Mouse (Mus musculus): ENCODE results near the gene Gm6337. TPM values are rescaled to one million over a fixed set of nuclear protein-coding genes. Genes with fewer than 3 reads are reported as not detected.
A peak's percentile ranks its signal among the peaks of the same experiment; 100 is the strongest.
"Not testable (repeated sequence)": the region's sequence is repeated elsewhere in the genome, so short reads cannot be mapped to it uniquely, and the experiment has no call there.

Gene Gm6337
- not detected for polyA plus RNA-seq (2021)

- in situ Hi-C loops (cut with MboI; ENCODE audit: low pct_unique_long_range_greater_than_20kb); ATAC-seq; DNase-seq (ENCODE audit: low read depth, low spot score); CTCF ChIA-PET; H3K27me3 ChIP-seq; POLR2A ChIA-PET: not testable (repeated sequence)
These were observed at the start of gene Gm6337 for GRCm38 (mm10) chr14:6058167-6058566. Gene Gm6337, minus strand, starts transcription at chr14:6058267.

GRCm38 (mm10) chr14:6107500-6107899 is 49.4 kb upstream of the Gm6337 start:
- CTCF ChIA-PET; in situ Hi-C loops (cut with MboI; ENCODE audit: low pct_unique_long_range_greater_than_20kb); H3K27me3 ChIP-seq; DNase-seq (ENCODE audit: low read depth, low spot score); ATAC-seq; POLR2A ChIA-PET: not testable (repeated sequence)
- peak; percentile 39 for TF ChIP-seq CTCF (IDR thresholded peaks at IDR 0.05)

- CTCF ChIA-PET; in situ Hi-C loops (cut with MboI; ENCODE audit: low pct_unique_long_range_greater_than_20kb); H3K27me3 ChIP-seq; DNase-seq (ENCODE audit: low read depth, low spot score); ATAC-seq; POLR2A ChIA-PET: not testable (repeated sequence)
These were observed 35.8 kb upstream of the Gm6337 start, which contains the start of gene Gm8206 for GRCm38 (mm10) chr14:6093842-6094241. Gene Gm8206, minus strand, starts transcription at chr14:6093942.

Other genes with a start within 250 kb of the Gm6337 start
- not detected for gene Gm3424, start 227.9 kb downstream of the Gm6337 start, polyA plus RNA-seq (2021)
- gene Gm8237, start 177.9 kb downstream of the Gm6337 start, polyA plus RNA-seq (2021), result not detected
- not detected for gene Gm3248, start 96.5 kb downstream of the Gm6337 start, polyA plus RNA-seq (2021)
- gene Gm3453, start 79.1 kb downstream of the Gm6337 start, polyA plus RNA-seq (2021), result not detected
- gene Gm8206, start 35.7 kb upstream of the Gm6337 start, polyA plus RNA-seq (2021), result 0.23 TPM
- 0.55 TPM for gene Gm3468, start 50.4 kb upstream of the Gm6337 start, polyA plus RNA-seq (2021)
- gene Gm3476, start 67.5 kb upstream of the Gm6337 start, polyA plus RNA-seq (2021), result not detected
- not detected for gene Gm21560, start 161.0 kb upstream of the Gm6337 start, polyA plus RNA-seq (2021)
- gene Gm3411, start 229.0 kb upstream of the Gm6337 start, polyA plus RNA-seq (2021), result 0.09 TPM
- not detected for gene Gm21103, start 246.6 kb upstream of the Gm6337 start, polyA plus RNA-seq (2021)